Mouse (Mus musculus): ENCODE measurements at regions not wholly inside any gene's neighbourhood (a gene's known extent, or its start where the extent isn't known, plus 50 kb on each side); places are given as distances from the start of the nearest gene placed in this dataset.

- no peak for DNase-seq
Observed at GRCm38 (mm10) chr13:11273896-11274295, 832.8 kb downstream of the Ryr2 start.

GRCm38 (mm10) chr13:11268673-11269340 lies 837.9 kb downstream of the Ryr2 start:
- DNase-seq, result peak; percentile 7

GRCm38 (mm10) chr13:11247541-11247940 lies 859.2 kb downstream of the Ryr2 start:
- no peak for DNase-seq

- no peak for DNase-seq
Observed at GRCm38 (mm10) chr13:11216671-11217330, 856.2 kb upstream of the Chrm3 start.

- DNase-seq, result no peak
Observed at GRCm38 (mm10) chr13:11210109-11210508, 849.5 kb upstream of the Chrm3 start.

- DNase-seq, result no peak
Observed at GRCm38 (mm10) chr13:11205216-11205786, 844.7 kb upstream of the Chrm3 start.

GRCm38 (mm10) chr13:11201978-11202377 lies 841.3 kb upstream of the Chrm3 start:
- DNase-seq, result no peak

GRCm38 (mm10) chr13:11192471-11192870 lies 831.8 kb upstream of the Chrm3 start:
- DNase-seq, result no peak

GRCm38 (mm10) chr13:11181191-11181590 lies 820.5 kb upstream of the Chrm3 start:
- DNase-seq, result no peak

- DNase-seq, result no peak
Observed at GRCm38 (mm10) chr13:11180356-11180755, 819.7 kb upstream of the Chrm3 start.

GRCm38 (mm10) chr13:11178586-11178985 lies 817.9 kb upstream of the Chrm3 start:
- DNase-seq, result no peak

GRCm38 (mm10) chr13:11177642-11178420 lies 817.2 kb upstream of the Chrm3 start:
- DNase-seq, result no peak

GRCm38 (mm10) chr13:11167115-11167514 lies 806.5 kb upstream of the Chrm3 start:
- no peak for DNase-seq

GRCm38 (mm10) chr13:11164130-11164529 lies 803.5 kb upstream of the Chrm3 start:
- DNase-seq, result no peak

GRCm38 (mm10) chr13:11147268-11147667 lies 786.6 kb upstream of the Chrm3 start:
- no peak for DNase-seq

- DNase-seq, result no peak
Observed at GRCm38 (mm10) chr13:11107693-11108092, 747.0 kb upstream of the Chrm3 start.

GRCm38 (mm10) chr13:11106426-11106825 lies 745.8 kb upstream of the Chrm3 start:
- no peak for DNase-seq

- DNase-seq, result no peak
Observed at GRCm38 (mm10) chr13:11105571-11105970, 744.9 kb upstream of the Chrm3 start.

- no peak for DNase-seq
Observed at GRCm38 (mm10) chr13:11099586-11099950, 738.9 kb upstream of the Chrm3 start.

GRCm38 (mm10) chr13:11098899-11099585 lies 738.4 kb upstream of the Chrm3 start:
- DNase-seq, result no peak

GRCm38 (mm10) chr13:11092911-11093310 lies 732.3 kb upstream of the Chrm3 start:
- no peak for DNase-seq

Data from gastrocnemius, postnatal 10 days (tissue).